Mouse (Mus musculus): Measurements from ENCODE around the gene Hdac10.

GRCm38 (mm10) chr15:89128382-89129350 is at the start of gene Hdac10:
- no peak for TF ChIP-seq POLR2A (IDR thresholded peaks at IDR 0.05; ENCODE audit: extremely low read depth, insufficient read depth, low read length)
- peak; percentile 99 for TF ChIP-seq CTCF (IDR thresholded peaks at IDR 0.05; ENCODE audit: low read depth, low read length)
